Mouse (Mus musculus) midbrain, embryonic 16.5 days (tissue): Measurements from ENCODE around the gene Nek1. TPM values are rescaled to one million over a fixed set of nuclear protein-coding genes. Genes with fewer than 3 reads are reported as not detected.
"Not testable (repeated sequence)": the region's sequence is repeated elsewhere in the genome, so short reads cannot be mapped to it uniquely, and the experiment has no call there.

ENCODE experiments used
- ATAC-seq: fragments of 200-750 bp; cut with Nextera tagmentation; 2 replicates; pipeline ENCODE4 v1.8.0; 2017; ENCODE audit warnings: moderate TSS enrichment
- H3K27ac ChIP-seq: fragments of 300-500 bp; sonication (generic); 2 replicates; pipeline ENCODE4 v1.5.1; 2014; ENCODE audit warnings: mild to moderate bottlenecking, low read length, mixed read lengths
- H3K27me3 ChIP-seq: fragments of 300-500 bp; sonication (generic); 2 replicates; pipeline ENCODE4 v1.6.1; 2014; ENCODE audit warnings: low read depth, low read length, mixed read lengths; ENCODE audit not compliant: control insufficient read depth, insufficient read depth
- H3K36me3 ChIP-seq: fragments of 300-500 bp; sonication (generic); 2 replicates; pipeline ENCODE4 v1.6.1; 2014; ENCODE audit warnings: mild to moderate bottlenecking, low read length, moderate library complexity, mixed read lengths; ENCODE audit not compliant: control insufficient read depth, insufficient read depth
- H3K4me1 ChIP-seq: fragments of 300-500 bp; sonication (generic); 2 replicates; pipeline ENCODE4 v1.6.1; 2014; ENCODE audit warnings: mild to moderate bottlenecking, low read length, mixed read lengths; ENCODE audit not compliant: control insufficient read depth, insufficient read depth
- H3K4me2 ChIP-seq: fragments of 300-500 bp; sonication (generic); 2 replicates; pipeline ENCODE4 v1.6.1; 2014; ENCODE audit warnings: mild to moderate bottlenecking, low read length, mixed read lengths
- H3K4me3 ChIP-seq: fragments of 300-500 bp; sonication (generic); 2 replicates; pipeline ENCODE4 v1.5.1; 2014; ENCODE audit warnings: low read depth, mild to moderate bottlenecking, low read length, moderate library complexity, mixed read lengths
- H3K9ac ChIP-seq: fragments of 300-500 bp; sonication (generic); 2 replicates; pipeline ENCODE4 v1.6.1; 2014; ENCODE audit warnings: low read depth, low read length, mixed read lengths
- H3K9me3 ChIP-seq: fragments of 300-500 bp; sonication (generic); replicated peaks from 2 replicates; pipeline ENCODE4 v1.6.1; 2014; ENCODE audit warnings: mild to moderate bottlenecking, low read length, mixed read lengths; ENCODE audit not compliant: control insufficient read depth, poor library complexity, severe bottlenecking
- WGBS: fragments of 180-500 bp; shearing (Covaris S2); extraction: QIAGEN DNeasy Blood & Tissue Kit; methylation state at CpG from one replicate; pipeline ENCODE4 v1.1.7; 2014; 5-methylcytosine and 5-hydroxymethylcytosine counted together
- polyA plus RNA-seq: library from polyadenylated mRNA; unstranded; fragments of >200 nt; fragmentation: Nextera tagmentation; extraction: Ambion mirVana; gene quantifications from 2 replicates; pipeline ENCODE4 v1.2.1, GENCODE M21; 2015

Gene Nek1
- polyA plus RNA-seq, 1 experiment from 2014 or later: 30.6 TPM

DNA sequence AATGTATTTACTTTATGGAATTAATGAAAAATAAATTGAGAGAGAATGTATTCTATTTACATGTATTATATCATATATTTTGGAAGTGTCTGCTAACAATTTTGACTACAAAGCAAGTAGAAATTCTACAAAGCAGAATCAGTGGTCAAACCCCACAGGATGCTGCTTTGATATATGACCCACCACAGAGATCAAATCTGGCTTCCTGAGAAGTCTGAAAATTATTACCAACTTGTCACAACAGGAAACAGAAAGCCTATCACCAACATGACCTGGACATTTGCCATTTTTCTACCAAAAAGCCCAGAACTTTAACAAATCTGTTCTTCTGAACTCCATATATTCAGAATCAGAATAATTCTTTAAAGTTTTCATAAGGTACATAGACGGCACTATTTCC is 11.6 kb upstream of the Nek1 start:
- H3K4me2 ChIP-seq: peak overlapping the region; percentile 97
- H3K27ac ChIP-seq: no peak overlapping the region
- WGBS: 56% methylated on average over 1 of the region's 1 CpGs
- H3K9me3 ChIP-seq: no peaks in the 10 kb centered on the region
- H3K4me1 ChIP-seq: peaks cover 16% of the 10 kb centered on the region
- no peaks in the 10 kb centered on the region for H3K27me3 ChIP-seq
- no peak for ATAC-seq
- no peaks in the 10 kb centered on the region for H3K36me3 ChIP-seq
- H3K9ac ChIP-seq: no peak overlapping the region
- no peak overlapping the region for H3K4me3 ChIP-seq

DNA sequence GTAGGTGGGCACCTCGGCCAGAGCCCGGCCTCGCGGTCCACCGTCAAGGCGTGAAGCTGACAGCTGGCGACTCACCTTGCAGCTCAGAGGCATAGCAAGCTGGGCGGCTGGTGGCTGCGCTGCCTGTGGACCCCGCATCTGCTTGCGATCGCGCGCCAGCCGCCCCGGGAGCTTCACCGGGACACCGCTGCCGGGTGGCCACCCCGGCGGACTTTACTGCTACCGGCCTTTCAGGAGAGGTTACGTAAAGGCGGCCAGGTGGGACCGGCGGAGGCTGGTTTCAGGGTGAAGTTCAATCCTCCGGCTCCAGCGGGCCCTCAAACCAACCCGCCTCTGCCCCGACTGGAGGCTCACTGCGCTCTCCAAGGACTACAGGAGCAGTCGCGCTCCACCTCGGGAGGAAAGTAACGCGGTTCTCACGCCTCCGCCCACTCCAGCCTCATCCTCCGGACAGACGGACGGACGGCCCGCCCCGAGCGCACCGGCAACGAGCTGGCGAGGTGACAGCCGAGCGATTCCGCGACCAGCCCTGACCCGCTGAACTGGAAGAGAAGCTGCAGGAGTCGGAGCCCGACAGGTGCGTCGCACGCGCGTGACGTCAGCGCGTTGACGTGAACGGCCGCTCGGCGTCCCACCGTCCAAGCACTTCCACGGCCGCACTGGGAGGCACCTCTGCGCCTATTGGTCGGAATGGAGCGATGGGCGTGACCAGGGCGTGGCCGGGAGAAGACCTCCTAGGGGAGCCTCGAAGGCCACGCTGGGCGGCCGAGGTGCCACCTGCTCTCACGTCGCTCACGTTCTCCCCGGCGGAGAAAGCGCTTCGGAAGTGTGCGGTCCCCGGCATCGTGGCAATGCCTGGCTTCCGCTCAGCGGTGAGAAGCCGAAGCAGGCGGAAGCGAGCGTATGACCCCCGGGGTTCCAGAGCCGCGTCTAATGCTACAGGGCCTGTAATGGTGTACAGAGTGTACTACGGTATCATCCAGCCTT is 10.0 kb upstream of the Nek1 start, which contains the start of gene Clcn3:
Clcn3 (minus strand) TSS at position 600 of the 987 bp plus-strand sequence.
- H3K27ac ChIP-seq: peak within 1 kb of the TSS; percentile 90

DNA sequence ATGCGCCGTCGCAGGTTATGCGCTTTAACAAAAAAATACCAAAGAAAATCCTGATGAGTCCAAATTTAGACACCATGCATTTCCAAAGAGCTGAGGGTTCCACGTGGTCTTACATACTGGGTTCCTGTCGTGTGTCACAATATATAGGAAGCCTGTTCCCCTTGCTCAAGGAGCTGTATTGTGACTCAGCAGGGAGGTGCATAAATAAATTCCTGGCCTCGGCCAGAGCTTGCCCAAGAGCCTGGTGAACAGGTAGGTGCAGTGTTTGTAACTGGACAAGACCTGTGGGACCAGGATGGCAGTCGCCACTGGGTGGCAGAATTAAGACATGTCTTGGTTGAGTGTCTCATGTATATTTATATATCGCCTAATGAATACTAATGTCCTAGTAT is 9.3 kb upstream of the Nek1 start:
- WGBS: 8% methylated on average over 9 of the region's 9 CpGs
- no peaks in the 10 kb centered on the region for H3K27me3 ChIP-seq
- ATAC-seq: peak; percentile 78
- peaks cover 16% of the 10 kb centered on the region for H3K4me1 ChIP-seq
- peak overlapping the region; percentile 97 for H3K4me2 ChIP-seq
- H3K36me3 ChIP-seq: no peaks in the 10 kb centered on the region
- no peaks in the 10 kb centered on the region for H3K9me3 ChIP-seq
- H3K4me3 ChIP-seq: peak overlapping the region; percentile 91
- H3K9ac ChIP-seq: peak overlapping the region; percentile 86
- H3K27ac ChIP-seq: peak overlapping the region; percentile 90

More for the DNA sequence above, 10.0 kb upstream of the Nek1 start, which contains the start of gene Clcn3:
- peak; percentile 100 for ATAC-seq
- H3K36me3 ChIP-seq: no peaks in the 10 kb centered on the region
- no peaks in the 10 kb centered on the region for H3K9me3 ChIP-seq
- H3K4me1 ChIP-seq: peaks cover 16% of the 10 kb centered on the region
- H3K27me3 ChIP-seq: no peaks in the 10 kb centered on the region
- H3K4me2 ChIP-seq: peak within 1 kb of the TSS; percentile 97
- peak within 1 kb of the TSS; percentile 91 for H3K4me3 ChIP-seq
- peak within 1 kb of the TSS; percentile 86 for H3K9ac ChIP-seq
- under 1% methylated on average over 101 of the region's 101 CpGs for WGBS

DNA sequence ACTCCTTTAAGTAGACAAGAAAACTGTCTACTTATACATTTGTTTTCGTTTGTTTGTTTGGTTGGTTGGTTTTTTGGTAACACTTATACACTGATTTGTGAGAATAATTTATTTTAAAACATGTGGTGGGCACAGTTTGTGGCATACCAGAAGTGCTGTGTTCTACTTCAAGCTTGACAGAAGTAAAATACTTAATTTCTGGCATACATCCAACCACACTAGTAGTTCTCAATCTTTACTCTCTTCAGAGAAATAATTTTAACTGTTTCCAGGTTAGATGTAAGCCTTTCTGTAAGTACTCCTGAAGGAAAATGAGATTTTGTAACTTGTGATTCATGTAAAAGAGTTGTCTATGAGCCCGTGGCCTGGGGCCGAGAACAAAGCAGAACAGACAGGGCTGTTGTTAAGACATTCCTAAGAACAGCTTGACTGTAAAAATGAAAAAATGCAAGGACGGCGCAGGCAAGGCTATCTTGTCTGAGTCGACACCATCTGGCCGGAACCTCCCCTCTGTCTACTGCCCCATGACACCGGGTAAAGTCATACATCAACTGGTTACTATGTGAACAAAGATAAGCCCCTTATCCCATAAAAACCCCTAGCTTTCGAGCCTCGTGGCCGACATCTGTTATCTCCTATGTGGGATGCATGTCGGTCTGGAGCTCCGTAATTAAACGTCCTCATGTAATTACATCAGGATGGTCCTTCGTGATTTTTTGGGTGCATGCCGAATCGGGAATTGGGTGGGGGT is 8.6 kb upstream of the Nek1 start:
- not testable (repeated sequence) for H3K9ac ChIP-seq, ATAC-seq

DNA sequence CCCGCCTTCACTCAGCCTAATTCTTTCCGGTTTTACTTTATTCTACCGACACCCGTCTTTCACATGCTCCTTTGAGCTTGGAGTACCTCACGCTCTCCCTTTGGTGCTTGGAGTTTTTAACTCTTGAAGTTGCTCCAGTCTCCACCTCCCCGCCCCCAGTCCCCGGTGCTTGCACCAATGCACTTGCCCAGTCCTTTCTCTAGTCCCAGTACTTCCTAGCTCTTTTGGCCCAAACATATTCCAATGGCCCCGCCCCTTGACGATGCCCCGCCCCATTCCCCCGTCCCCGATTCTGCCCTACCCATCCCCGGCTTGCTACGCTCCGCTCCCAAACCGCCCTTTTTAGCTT is 460 bp upstream of the Nek1 start:
- Histone ChIP-seq H3K27me3 (no peaks in the 10 kb centered on the region), H3K27ac (peak overlapping the region; percentile 93), H3K4me2 (peak overlapping the region; percentile 78), H3K4me3 (peak overlapping the region; percentile 84), H3K9me3 (no peaks in the 10 kb centered on the region), H3K4me1 (peaks cover 12% of the 10 kb centered on the region), H3K36me3 (no peaks in the 10 kb centered on the region), H3K9ac (peak overlapping the region; percentile 69)
- ATAC-seq: no peak
- WGBS: under 1% methylated on average over 16 of the region's 16 CpGs

More for the DNA sequence above, 8.6 kb upstream of the Nek1 start:
- not testable (repeated sequence) for H3K27ac ChIP-seq, H3K4me2 ChIP-seq, H3K4me3 ChIP-seq, H3K27me3 ChIP-seq, H3K9me3 ChIP-seq, H3K36me3 ChIP-seq
- 94% methylated on average over 17 of the region's 17 CpGs for WGBS
- H3K4me1 ChIP-seq: peaks cover 16% of the 10 kb centered on the region

DNA sequence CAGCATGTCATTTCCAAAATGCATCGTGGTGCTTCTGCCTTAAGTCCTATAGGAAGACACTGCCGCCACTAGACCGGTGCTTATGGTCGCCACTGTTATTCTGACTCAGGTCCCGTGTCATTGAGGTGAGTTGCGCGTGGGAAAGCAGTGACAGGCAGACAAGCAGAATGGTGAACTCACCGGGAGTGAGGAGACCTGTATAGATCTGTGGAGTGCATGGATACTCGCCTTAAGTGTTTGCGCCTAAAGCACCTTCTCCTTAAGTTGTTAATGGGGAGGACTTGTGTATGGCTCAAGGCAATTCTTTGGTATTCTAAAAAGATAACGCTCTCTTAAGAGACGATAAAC is 618 bp downstream of the Nek1 start:
- Histone ChIP-seq H3K27me3 (no peaks in the 10 kb centered on the region), H3K9ac (peak overlapping the region; percentile 87), H3K27ac (peak overlapping the region; percentile 93), H3K4me1 (peaks cover 12% of the 10 kb centered on the region), H3K4me3 (peak overlapping the region; percentile 84), H3K36me3 (no peaks in the 10 kb centered on the region), H3K4me2 (peak overlapping the region; percentile 84), H3K9me3 (no peaks in the 10 kb centered on the region)
- peak; percentile 53; the same call in 1 of the 2 replicates for ATAC-seq
- WGBS: 5% methylated on average over 12 of the region's 12 CpGs

DNA sequence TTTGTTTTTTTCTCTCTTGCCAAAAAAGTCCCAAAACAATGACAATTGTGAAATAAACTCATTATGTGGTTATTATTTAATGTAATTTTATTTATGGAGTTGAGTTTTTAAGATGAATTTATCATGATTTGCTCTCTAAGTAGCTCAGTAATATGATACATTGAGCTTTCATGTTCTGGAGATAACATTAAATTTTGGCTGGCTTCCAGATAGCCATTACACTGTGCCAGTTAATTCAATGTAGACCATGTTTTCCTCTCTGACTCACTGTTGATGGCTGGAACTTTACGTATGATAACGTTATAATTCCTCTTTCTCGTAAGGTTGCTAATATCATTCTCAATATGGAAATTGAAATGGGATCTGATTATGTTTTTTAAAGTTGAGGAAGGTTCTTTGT is 3.5 kb downstream of the Nek1 start:
- 94% methylated on average over 3 of the region's 3 CpGs for WGBS
- Histone ChIP-seq H3K9ac (no peak overlapping the region), H3K9me3 (no peaks in the 10 kb centered on the region), H3K4me1 (peaks cover 12% of the 10 kb centered on the region), H3K4me3 (no peak overlapping the region), H3K36me3 (no peaks in the 10 kb centered on the region), H3K27ac (no peak overlapping the region), H3K27me3 (no peaks in the 10 kb centered on the region), H3K4me2 (no peak overlapping the region)
- no peak for ATAC-seq

DNA sequence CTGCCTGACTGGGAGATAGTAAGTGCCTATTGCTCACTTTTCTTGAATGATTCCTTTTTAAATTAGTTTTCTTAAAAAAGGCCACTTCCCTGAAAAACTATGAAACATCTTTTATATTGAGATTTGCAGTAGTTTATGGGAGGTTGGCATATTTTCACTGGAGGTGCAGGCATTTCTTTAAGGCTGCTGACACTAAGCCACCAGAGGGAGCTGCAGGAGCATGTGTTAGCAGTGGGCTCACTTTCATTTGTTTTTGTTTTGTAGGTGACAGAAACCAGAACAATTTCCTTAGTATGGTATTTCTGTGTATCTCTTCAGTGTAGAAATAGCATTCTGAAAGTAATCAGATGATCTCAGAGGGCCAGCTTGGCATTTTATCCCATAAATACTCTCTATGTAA is 49.0 kb downstream of the Nek1 start:
- peak; percentile 48; the same call in 1 of the 2 replicates for ATAC-seq
- Histone ChIP-seq H3K4me1 (no peaks in the 10 kb centered on the region), H3K36me3 (peaks cover 6% of the 10 kb centered on the region; the same call in 1 of the 2 replicates), H3K4me3 (no peak overlapping the region), H3K9me3 (no peaks in the 10 kb centered on the region), H3K27ac (no peak overlapping the region), H3K27me3 (no peaks in the 10 kb centered on the region), H3K9ac (no peak overlapping the region), H3K4me2 (no peak overlapping the region)

DNA sequence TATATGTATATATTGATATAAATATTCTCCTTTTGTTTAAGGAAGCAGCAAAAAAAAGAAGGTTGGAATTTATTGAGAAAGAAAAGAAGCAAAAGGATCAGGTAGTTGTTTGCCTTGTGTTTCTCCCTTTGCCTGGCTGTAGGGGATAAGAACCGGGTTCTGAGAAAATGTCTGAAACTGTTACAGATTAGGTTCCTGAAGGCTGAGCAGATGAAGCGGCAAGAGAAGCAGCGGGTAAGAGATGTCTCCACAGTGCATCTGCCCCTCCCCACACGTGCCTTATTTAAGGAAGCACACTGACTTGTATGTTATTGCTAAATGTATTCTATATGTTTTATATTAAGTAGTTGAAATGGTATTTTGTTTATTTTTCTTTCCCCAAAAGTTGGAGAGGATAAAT is 50.9 kb downstream of the Nek1 start:
- no peak overlapping the region for H3K27ac ChIP-seq
- 84% methylated on average over 4 of the region's 4 CpGs for WGBS
- H3K27me3 ChIP-seq: no peaks in the 10 kb centered on the region
- no peak overlapping the region for H3K4me2 ChIP-seq
- no peak overlapping the region for H3K9ac ChIP-seq
- no peaks in the 10 kb centered on the region for H3K9me3 ChIP-seq
- ATAC-seq: no peak
- H3K4me1 ChIP-seq: no peaks in the 10 kb centered on the region
- H3K4me3 ChIP-seq: no peak overlapping the region
- no peaks in the 10 kb centered on the region for H3K36me3 ChIP-seq
